Mouse (Mus musculus) neural tube, embryonic 13.5 days (tissue): ENCODE results near the gene Ap4b1. TPM values are rescaled to one million over a fixed set of nuclear protein-coding genes. Genes with fewer than 3 reads are reported as not detected.

Experiments
- ATAC-seq: fragments of 200-750 bp; cut with Nextera tagmentation; 2 replicates; pipeline ENCODE4 v1.8.0; 2017; ENCODE audit warnings: low read depth, mild to moderate bottlenecking, moderate TSS enrichment, moderate library complexity
- H3K27ac ChIP-seq: fragments of 300-500 bp; sonication (generic); replicated peaks from 2 replicates; pipeline ENCODE4 v1.5.1; 2015; ENCODE audit warnings: moderate library complexity, mild to moderate bottlenecking, inconsistent platforms
- H3K27me3 ChIP-seq: fragments of 300-500 bp; sonication (generic); 2 replicates; pipeline ENCODE4 v1.6.1; 2015; ENCODE audit warnings: mild to moderate bottlenecking, inconsistent platforms
- H3K36me3 ChIP-seq: fragments of 300-500 bp; sonication (generic); 2 replicates; pipeline ENCODE4 v1.6.1; 2015; ENCODE audit warnings: mild to moderate bottlenecking, inconsistent platforms
- H3K4me1 ChIP-seq: fragments of 300-500 bp; sonication (generic); replicated peaks from 2 replicates; pipeline ENCODE4 v1.6.1; 2015; ENCODE audit warnings: inconsistent platforms
- H3K4me2 ChIP-seq: fragments of 300-500 bp; sonication (generic); 2 replicates; pipeline ENCODE4 v1.6.1; 2015; ENCODE audit warnings: inconsistent platforms, mild to moderate bottlenecking, moderate library complexity
- H3K4me3 ChIP-seq: fragments of 300-500 bp; sonication (generic); 2 replicates; pipeline ENCODE4 v1.5.1; 2015; ENCODE audit warnings: mild to moderate bottlenecking, inconsistent platforms
- H3K9ac ChIP-seq: fragments of 300-500 bp; sonication (generic); 2 replicates; pipeline ENCODE4 v1.6.1; 2015; ENCODE audit warnings: moderate library complexity, mild to moderate bottlenecking, inconsistent platforms
- H3K9me3 ChIP-seq: fragments of 300-500 bp; sonication (generic); 2 replicates; pipeline ENCODE4 v1.6.1; 2016; ENCODE audit warnings: inconsistent platforms
- WGBS: fragments of 180-500 bp; shearing (Covaris S2); methylation state at CpG from one replicate; pipeline ENCODE4 v1.1.7; 2015; 5-methylcytosine and 5-hydroxymethylcytosine counted together
- polyA plus RNA-seq: library from polyadenylated mRNA; unstranded; fragments of >200 nt; fragmentation: Nextera tagmentation; extraction: Ambion mirVana; gene quantifications from 2 replicates; pipeline ENCODE4 v1.2.1, GENCODE M21; 2015

Ap4b1 gene
- 23.3 and 23.9 TPM in 2 replicates for polyA plus RNA-seq

- Histone ChIP-seq H3K9ac (peak within 1 kb of the TSS; percentile 88), H3K27me3 (no peaks in the 10 kb centered on the region), H3K36me3 (peaks cover 30% of the 10 kb centered on the region), H3K9me3 (no peaks in the 10 kb centered on the region), H3K4me3 (peak within 1 kb of the TSS; percentile 85), H3K4me2 (peak within 1 kb of the TSS; percentile 85), H3K4me1 (peaks cover 20% of the 10 kb centered on the region), H3K27ac (peak within 1 kb of the TSS; percentile 91)
- ATAC-seq: peak; percentile 98
- under 1% methylated on average over 60 of the region's 70 CpGs for WGBS
Measured at GRCm38 (mm10) chr3:103808891-103809798, at the start of gene Ap4b1, which contains the start of the genes Dclre1b and Gm43064. Ap4b1 (plus strand) TSS chr3:103809520. Dclre1b (minus strand) TSS chr3:103809444. Gm43064 (plus strand) TSS chr3:103809573.

- Histone ChIP-seq H3K4me2 (no peak overlapping the region), H3K9ac (no peak overlapping the region), H3K4me3 (no peak overlapping the region), H3K27me3 (no peaks in the 10 kb centered on the region), H3K36me3 (peaks cover 39% of the 10 kb centered on the region), H3K9me3 (no peaks in the 10 kb centered on the region), H3K4me1 (no peaks in the 10 kb centered on the region), H3K27ac (no peak overlapping the region)
- ATAC-seq: no peak
- 61% methylated on average over 3 of the region's 3 CpGs for WGBS
Measured at GRCm38 (mm10) chr3:103766789-103767188, 42.5 kb upstream of the Ap4b1 start.

- H3K27ac ChIP-seq: no peak overlapping the region
- no peak overlapping the region for H3K4me2 ChIP-seq
- no peak for ATAC-seq
- no peak overlapping the region for H3K4me3 ChIP-seq
- H3K36me3 ChIP-seq: peaks cover 20% of the 10 kb centered on the region
- 85% methylated on average over 9 of the region's 9 CpGs for WGBS
- H3K9ac ChIP-seq: no peak overlapping the region
- no peaks in the 10 kb centered on the region for H3K27me3 ChIP-seq
- H3K4me1 ChIP-seq: 0 out of 2 replicates have a peak, but pooled peaks cover 4% of the 10 kb centered on the region
- no peaks in the 10 kb centered on the region for H3K9me3 ChIP-seq
Measured at GRCm38 (mm10) chr3:103771531-103772130, 37.7 kb upstream of the Ap4b1 start.

- Histone ChIP-seq H3K4me2 (no peak overlapping the region), H3K36me3 (peaks cover 31% of the 10 kb centered on the region), H3K27me3 (no peaks in the 10 kb centered on the region), H3K9ac (no peak overlapping the region), H3K27ac (no peak overlapping the region), H3K4me1 (0 out of 2 replicates have a peak, but pooled peaks cover 4% of the 10 kb centered on the region), H3K9me3 (no peaks in the 10 kb centered on the region), H3K4me3 (no peak overlapping the region)
- 78% methylated on average over 4 of the region's 4 CpGs for WGBS
- ATAC-seq: no peak
Measured at GRCm38 (mm10) chr3:103772846-103773245, 36.5 kb upstream of the Ap4b1 start.

GRCm38 (mm10) chr3:103773508-103773907 lies 35.8 kb upstream of the Ap4b1 start:
- H3K9ac ChIP-seq: no peak overlapping the region

GRCm38 (mm10) chr3:103774009-103774408 lies 35.3 kb upstream of the Ap4b1 start:
- WGBS: 87% methylated on average over 15 of the region's 15 CpGs
- H3K9ac ChIP-seq: no peak overlapping the region
- 0 out of 2 replicates have a peak, but pooled peaks cover 4% of the 10 kb centered on the region for H3K4me1 ChIP-seq
- H3K4me3 ChIP-seq: no peak overlapping the region
- no peak overlapping the region for H3K27ac ChIP-seq
- no peak overlapping the region for H3K4me2 ChIP-seq
- no peaks in the 10 kb centered on the region for H3K27me3 ChIP-seq
- H3K36me3 ChIP-seq: peaks cover 24% of the 10 kb centered on the region
- no peak for ATAC-seq
- no peaks in the 10 kb centered on the region for H3K9me3 ChIP-seq

More at GRCm38 (mm10) chr3:103773508-103773907, 35.8 kb upstream of the Ap4b1 start:
- no peaks in the 10 kb centered on the region for H3K27me3 ChIP-seq
- H3K4me3 ChIP-seq: no peak overlapping the region
- 0 out of 2 replicates have a peak, but pooled peaks cover 4% of the 10 kb centered on the region for H3K4me1 ChIP-seq
- peaks cover 28% of the 10 kb centered on the region for H3K36me3 ChIP-seq
- no peaks in the 10 kb centered on the region for H3K9me3 ChIP-seq
- 84% methylated on average over 3 of the region's 3 CpGs for WGBS
- H3K27ac ChIP-seq: no peak overlapping the region
- H3K4me2 ChIP-seq: no peak overlapping the region
- ATAC-seq: no peak

GRCm38 (mm10) chr3:103777940-103778339 lies 31.4 kb upstream of the Ap4b1 start:
- no peak overlapping the region for H3K9ac ChIP-seq
- WGBS: 88% methylated on average over 11 of the region's 11 CpGs
- peaks cover 11% of the 10 kb centered on the region; the same call in 1 of the 2 replicates for H3K4me1 ChIP-seq
- no peak overlapping the region for H3K27ac ChIP-seq
- no peak overlapping the region for H3K4me3 ChIP-seq
- ATAC-seq: no peak
- H3K9me3 ChIP-seq: no peaks in the 10 kb centered on the region
- H3K27me3 ChIP-seq: no peaks in the 10 kb centered on the region
- peaks cover 21% of the 10 kb centered on the region for H3K36me3 ChIP-seq
- H3K4me2 ChIP-seq: no peak overlapping the region

GRCm38 (mm10) chr3:103778660-103779059 lies 30.7 kb upstream of the Ap4b1 start:
- no peak for ATAC-seq
- Histone ChIP-seq H3K9ac (no peak overlapping the region), H3K27ac (no peak overlapping the region), H3K4me1 (peaks cover 6% of the 10 kb centered on the region; the same call in 1 of the 2 replicates), H3K4me2 (no peak overlapping the region), H3K36me3 (peaks cover 17% of the 10 kb centered on the region), H3K9me3 (no peaks in the 10 kb centered on the region), H3K4me3 (no peak overlapping the region), H3K27me3 (no peaks in the 10 kb centered on the region)
- WGBS: 90% methylated on average over 6 of the region's 6 CpGs

GRCm38 (mm10) chr3:103779183-103779582 lies 30.1 kb upstream of the Ap4b1 start:
- H3K27me3 ChIP-seq: no peaks in the 10 kb centered on the region
- WGBS: 82% methylated on average over 7 of the region's 7 CpGs
- H3K9ac ChIP-seq: no peak overlapping the region
- H3K27ac ChIP-seq: no peak overlapping the region
- H3K36me3 ChIP-seq: peaks cover 17% of the 10 kb centered on the region
- H3K9me3 ChIP-seq: no peaks in the 10 kb centered on the region
- no peak overlapping the region for H3K4me3 ChIP-seq
- peaks cover 6% of the 10 kb centered on the region; the same call in 1 of the 2 replicates for H3K4me1 ChIP-seq
- no peak for ATAC-seq
- H3K4me2 ChIP-seq: no peak overlapping the region

- H3K4me3 ChIP-seq: no peak overlapping the region
- 94% methylated on average over 3 of the region's 3 CpGs for WGBS
- peaks cover 9% of the 10 kb centered on the region for H3K4me1 ChIP-seq
- H3K9ac ChIP-seq: no peak overlapping the region
- H3K9me3 ChIP-seq: no peaks in the 10 kb centered on the region
- H3K27ac ChIP-seq: no peak overlapping the region
- no peaks in the 10 kb centered on the region for H3K27me3 ChIP-seq
- no peak for ATAC-seq
- H3K4me2 ChIP-seq: no peak overlapping the region
- H3K36me3 ChIP-seq: peaks cover 17% of the 10 kb centered on the region
Measured at GRCm38 (mm10) chr3:103780271-103780670, 29.0 kb upstream of the Ap4b1 start.

- H3K4me2 ChIP-seq: no peak overlapping the region
- peaks cover 17% of the 10 kb centered on the region for H3K36me3 ChIP-seq
- peaks cover 13% of the 10 kb centered on the region for H3K4me1 ChIP-seq
- H3K9ac ChIP-seq: no peak overlapping the region
- no peaks in the 10 kb centered on the region for H3K27me3 ChIP-seq
- ATAC-seq: no peak
- no peaks in the 10 kb centered on the region for H3K9me3 ChIP-seq
- WGBS: 83% methylated on average over 5 of the region's 5 CpGs
- no peak overlapping the region for H3K4me3 ChIP-seq
- H3K27ac ChIP-seq: no peak overlapping the region
Measured at GRCm38 (mm10) chr3:103780777-103781176, 28.5 kb upstream of the Ap4b1 start.
